Mouse (Mus musculus) testis, postnatal 14 days (tissue): Measurements from ENCODE around the gene Hrasls5.

ENCODE experiments used
- DNase-seq: peaks from one replicate; pipeline ENCODE4 v3.0.0; 2021; ENCODE audit warnings: low spot score

Gene Hrasls5

GRCm38 (mm10) chr19:7606801-7607689 lies 5.3 kb upstream of the Hrasls5 start, which contains the start of gene Lgals12:
TSS of gene Lgals12 (minus strand) at chr19:7607193.
- peak; percentile 20 for DNase-seq

GRCm38 (mm10) chr19:7607690-7608201 lies 4.6 kb upstream of the Hrasls5 start:
- DNase-seq: no peak

- DNase-seq: no peak
These were observed 810 bp downstream of the Hrasls5 start for GRCm38 (mm10) chr19:7613151-7613550.

GRCm38 (mm10) chr19:7616231-7616930 lies 4.0 kb downstream of the Hrasls5 start:
- no peak for DNase-seq

GRCm38 (mm10) chr19:7617085-7617484 lies 4.7 kb downstream of the Hrasls5 start:
- no peak for DNase-seq

GRCm38 (mm10) chr19:7617696-7618095 lies 5.4 kb downstream of the Hrasls5 start:
- DNase-seq: peak; percentile 40

- no peak for DNase-seq
These were observed 20.7 kb downstream of the Hrasls5 start for GRCm38 (mm10) chr19:7633021-7633420.

GRCm38 (mm10) chr19:7633786-7634185 lies 21.4 kb downstream of the Hrasls5 start:
- no peak for DNase-seq

- DNase-seq: no peak
These were observed 36.7 kb downstream of the Hrasls5 start for GRCm38 (mm10) chr19:7648913-7649666.

GRCm38 (mm10) chr19:7672033-7672432 lies 59.7 kb downstream of the Hrasls5 start:
- no peak for DNase-seq

- no peak for DNase-seq
These were observed 75.6 kb downstream of the Hrasls5 start for GRCm38 (mm10) chr19:7687988-7688387.
